Mouse (Mus musculus): ENCODE data around the gene Ap1s3.

DNA sequence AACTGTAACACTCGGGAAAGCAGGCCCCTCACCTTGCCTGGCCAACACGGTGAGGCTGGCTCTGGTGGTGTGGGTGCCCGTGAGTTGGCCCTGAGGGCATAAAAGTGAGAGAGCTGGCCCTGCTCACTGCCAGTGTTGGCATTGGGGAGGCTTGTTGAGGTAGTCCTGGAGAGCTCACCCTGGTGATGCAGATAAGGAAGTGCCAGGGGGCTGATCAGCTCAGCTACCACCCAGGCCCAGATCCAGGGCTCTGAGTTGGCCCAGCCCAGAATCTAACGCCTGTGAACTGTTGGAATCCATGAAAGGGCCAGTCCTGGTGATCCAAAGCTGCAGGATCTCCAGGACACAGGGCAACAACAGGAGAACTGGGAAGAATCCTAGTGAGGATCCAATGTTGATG is 40.3 kb downstream of the Ap1s3 start:
- TF ChIP-seq POLR2A (IDR thresholded peaks at IDR 0.05; ENCODE audit: low read depth, low read length), result no peak
- no peak for TF ChIP-seq CTCF (IDR thresholded peaks at IDR 0.05; ENCODE audit: extremely low read depth, insufficient read length, insufficient replicate concordance, low read depth, low read length)
